Mouse (Mus musculus): ENCODE measurements around the gene Itga1. TPM values are rescaled to one million over a fixed set of nuclear protein-coding genes. Genes with fewer than 3 reads are reported as not detected.

Gene Itga1
- total and polyA plus RNA-seq, 3 experiments: not detected

- no peak for DNase-seq (ENCODE audit: low read depth, low spot score)
Observed at GRCm38 (mm10) chr13:115071431-115071830, 30.3 kb downstream of the Itga1 start.

DNA sequence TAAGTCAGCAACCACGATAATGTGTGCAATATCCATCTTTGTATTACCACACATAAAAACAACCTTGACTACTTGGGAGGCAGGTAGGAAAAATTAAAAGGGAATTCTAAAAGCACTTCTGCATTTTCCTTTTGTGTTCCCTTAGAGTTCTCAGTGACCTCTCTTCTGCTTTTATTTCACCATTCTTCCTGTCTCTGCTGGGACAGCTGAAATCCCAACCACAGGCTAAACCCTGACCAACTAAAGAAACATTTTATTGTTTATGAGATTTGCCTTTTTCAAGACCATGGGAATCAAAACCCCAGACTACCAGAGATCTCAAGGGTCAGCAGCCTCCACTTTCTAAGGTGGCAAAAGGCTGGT is 33.8 kb downstream of the Itga1 start:
- H3K27me3 ChIP-seq (ENCODE audit: control insufficient read depth in 1 of 2, insufficient read depth in 2 of 2, low read length in 2 of 2): no peaks in the 10 kb centered on the region; a peak in 1 of 4 replicates
- no peak overlapping the region for H3K27ac ChIP-seq (ENCODE audit: control insufficient read depth, low read depth, low read length)
- H3K4me3 ChIP-seq (ENCODE audit: control insufficient read depth in 1 of 2, insufficient read depth in 1 of 2, low read depth in 2 of 2, low read length in 2 of 2): no peak overlapping the region
- no peaks in the 10 kb centered on the region for H3K36me3 ChIP-seq (ENCODE audit: control insufficient read depth in 1 of 2, insufficient read depth in 2 of 2, low read length in 2 of 2)
- H3K4me1 ChIP-seq (ENCODE audit: control insufficient read depth in 1 of 2, insufficient read depth in 2 of 2, low read length in 2 of 2): no peaks in the 10 kb centered on the region
- H3K9me3 ChIP-seq (replicated peaks; ENCODE audit: insufficient read depth, low read length): no peaks in the 10 kb centered on the region
- no peak overlapping the region for H3K9ac ChIP-seq (ENCODE audit: control insufficient read depth, low read depth, low read length, poor library complexity, severe bottlenecking)
- no peak for TF ChIP-seq MAX (IDR thresholded peaks at IDR 0.05; ENCODE audit: low read length)
- TF ChIP-seq EP300 (IDR thresholded peaks at IDR 0.05; ENCODE audit: low read depth in 1 of 2, low read length in 2 of 2): no peak
- TF ChIP-seq HCFC1 (IDR thresholded peaks at IDR 0.05; ENCODE audit: low read depth, low read length): no peak
- TF ChIP-seq SMC3 (IDR thresholded peaks at IDR 0.05; ENCODE audit: low read depth, low read length): no peak
- no peak for TF ChIP-seq POLR2AphosphoS2 (IDR thresholded peaks at IDR 0.05; ENCODE audit: low read length)
- no peak for TF ChIP-seq TBP (IDR thresholded peaks at IDR 0.05; ENCODE audit: low read depth, low read length)
- TF ChIP-seq CHD2 (IDR thresholded peaks at IDR 0.05; ENCODE audit: low read length): no peak
- TF ChIP-seq TAL1 (IDR thresholded peaks at IDR 0.05; ENCODE audit: low read length): no peak
- TF ChIP-seq GATA1 (IDR thresholded peaks at IDR 0.05; ENCODE audit: low read depth, low read length): no peak
- TF ChIP-seq KAT2A (conservative IDR thresholded peaks at IDR 0.05; ENCODE audit: low read depth, low read length): no peak
- TF ChIP-seq CTCF (IDR thresholded peaks at IDR 0.05 in 2 of 3, conservative IDR thresholded peaks at IDR 0.05 in 1 of 3; ENCODE audit: control insufficient read depth in 1 of 3, insufficient read depth in 1 of 3, low read depth in 2 of 3, low read length in 3 of 3, poor library complexity in 1 of 3, severe bottlenecking in 1 of 3): no peak
- H3K79me2 ChIP-seq (ENCODE audit: control insufficient read depth, insufficient read depth, low read length, poor library complexity): no peaks in the 10 kb centered on the region
- no peak for DNase-seq (ENCODE audit: low read depth, low spot score)

More at GRCm38 (mm10) chr13:115071431-115071830, 30.3 kb downstream of the Itga1 start:
- H3K36me3 ChIP-seq (ENCODE audit: control insufficient read depth in 1 of 2, insufficient read depth in 2 of 2, low read length in 2 of 2): no peaks in the 10 kb centered on the region
- no peak overlapping the region for H3K9ac ChIP-seq (ENCODE audit: control insufficient read depth, low read depth, low read length, poor library complexity, severe bottlenecking)
- no peaks in the 10 kb centered on the region; a peak in 1 of 4 replicates for H3K27me3 ChIP-seq (ENCODE audit: control insufficient read depth in 1 of 2, insufficient read depth in 2 of 2, low read length in 2 of 2)
- H3K27ac ChIP-seq (ENCODE audit: control insufficient read depth, low read depth, low read length): no peak overlapping the region
- no peak for TF ChIP-seq CHD2 (IDR thresholded peaks at IDR 0.05; ENCODE audit: low read length)
- no peak for TF ChIP-seq RCOR1 (IDR thresholded peaks at IDR 0.05; ENCODE audit: low read depth, low read length)
- no peak for TF ChIP-seq GABPA (IDR thresholded peaks at IDR 0.05; ENCODE audit: low read depth, low read length)
- TF ChIP-seq TBP (IDR thresholded peaks at IDR 0.05; ENCODE audit: low read depth, low read length): no peak
- no peak for TF ChIP-seq MXI1 (IDR thresholded peaks at IDR 0.05; ENCODE audit: low read depth, low read length)
- no peaks in the 10 kb centered on the region for H3K79me2 ChIP-seq (ENCODE audit: control insufficient read depth, insufficient read depth, low read length, poor library complexity)
- H3K4me3 ChIP-seq (ENCODE audit: control insufficient read depth in 1 of 2, insufficient read depth in 1 of 2, low read depth in 2 of 2, low read length in 2 of 2): no peak overlapping the region
- H3K9me3 ChIP-seq (replicated peaks; ENCODE audit: insufficient read depth, low read length): no peaks in the 10 kb centered on the region
- H3K4me1 ChIP-seq (ENCODE audit: control insufficient read depth in 1 of 2, insufficient read depth in 2 of 2, low read length in 2 of 2): no peaks in the 10 kb centered on the region

GRCm38 (mm10) chr13:115067324-115067967 is 34.3 kb downstream of the Itga1 start:
- no peak overlapping the region for H3K9ac ChIP-seq (ENCODE audit: control insufficient read depth, low read depth, low read length, poor library complexity, severe bottlenecking)
- no peaks in the 10 kb centered on the region; a peak in 1 of 4 replicates for H3K27me3 ChIP-seq (ENCODE audit: control insufficient read depth in 1 of 2, insufficient read depth in 2 of 2, low read length in 2 of 2)
- H3K4me1 ChIP-seq (ENCODE audit: control insufficient read depth in 1 of 2, insufficient read depth in 2 of 2, low read length in 2 of 2): no peaks in the 10 kb centered on the region
- DNase-seq (ENCODE audit: low read depth, low spot score): no peak
- H3K36me3 ChIP-seq (ENCODE audit: control insufficient read depth in 1 of 2, insufficient read depth in 2 of 2, low read length in 2 of 2): no peaks in the 10 kb centered on the region
- H3K27ac ChIP-seq (ENCODE audit: control insufficient read depth, low read depth, low read length): no peak overlapping the region
- no peak overlapping the region for H3K4me3 ChIP-seq (ENCODE audit: control insufficient read depth in 1 of 2, insufficient read depth in 1 of 2, low read depth in 2 of 2, low read length in 2 of 2)
- TF ChIP-seq GATA1 (IDR thresholded peaks at IDR 0.05; ENCODE audit: low read depth, low read length): no peak
- no peak for TF ChIP-seq SIN3A (IDR thresholded peaks at IDR 0.05; ENCODE audit: low read length)
- TF ChIP-seq USF2 (IDR thresholded peaks at IDR 0.05; ENCODE audit: borderline replicate concordance in 1 of 2, insufficient read depth in 1 of 2, low read depth in 1 of 2, low read length in 2 of 2): no peak
- no peak for TF ChIP-seq MAFK (IDR thresholded peaks at IDR 0.05; ENCODE audit: borderline replicate concordance, low read depth, low read length)
- H3K79me2 ChIP-seq (ENCODE audit: control insufficient read depth, insufficient read depth, low read length, poor library complexity): no peaks in the 10 kb centered on the region
- H3K9me3 ChIP-seq (replicated peaks; ENCODE audit: insufficient read depth, low read length): no peaks in the 10 kb centered on the region
